Mouse (Mus musculus) hindbrain, embryonic 15.5 days (tissue): ENCODE results near the gene Rnf145. TPM values are rescaled to one million over a fixed set of nuclear protein-coding genes. Genes with fewer than 3 reads are reported as not detected.

Source experiments
- ATAC-seq: fragments of 200-750 bp; cut with Nextera tagmentation; 2 replicates; pipeline ENCODE4 v1.8.0; 2017; ENCODE audit warnings: low read depth, moderate number of reproducible peaks, moderate TSS enrichment; ENCODE audit not compliant: low FRiP score
- H3K27ac ChIP-seq: fragments of 300-500 bp; sonication (generic); replicated peaks from 2 replicates; pipeline ENCODE4 v1.5.1; 2015; ENCODE audit warnings: mild to moderate bottlenecking, inconsistent platforms
- H3K27me3 ChIP-seq: fragments of 300-500 bp; sonication (generic); 2 replicates; pipeline ENCODE4 v1.6.1; 2015; ENCODE audit warnings: control low read depth, inconsistent platforms
- H3K36me3 ChIP-seq: fragments of 300-500 bp; sonication (generic); 2 replicates; pipeline ENCODE4 v1.6.1; 2015; ENCODE audit warnings: control low read depth, inconsistent platforms
- H3K4me1 ChIP-seq: fragments of 300-500 bp; sonication (generic); replicated peaks from 2 replicates; pipeline ENCODE4 v1.6.1; 2015; ENCODE audit warnings: control low read depth, inconsistent platforms
- H3K4me2 ChIP-seq: fragments of 300-500 bp; sonication (generic); 2 replicates; pipeline ENCODE4 v1.6.1; 2015; ENCODE audit warnings: moderate library complexity, mild to moderate bottlenecking, inconsistent platforms
- H3K4me3 ChIP-seq: fragments of 300-500 bp; sonication (generic); 2 replicates; pipeline ENCODE4 v1.5.1; 2015; ENCODE audit warnings: mild to moderate bottlenecking, inconsistent platforms
- H3K9ac ChIP-seq: fragments of 300-500 bp; sonication (generic); 2 replicates; pipeline ENCODE4 v1.6.1; 2015; ENCODE audit warnings: inconsistent platforms
- H3K9me3 ChIP-seq: fragments of 300-500 bp; sonication (generic); 2 replicates; pipeline ENCODE4 v1.6.1; 2016; ENCODE audit warnings: control low read depth, inconsistent platforms
- WGBS: fragments of 180-500 bp; shearing (Covaris S2); methylation state at CpG from one replicate; pipeline ENCODE4 v1.1.7; 2015; 5-methylcytosine and 5-hydroxymethylcytosine counted together
- polyA plus RNA-seq: library from polyadenylated mRNA; unstranded; fragments of >200 nt; fragmentation: Nextera tagmentation; extraction: Ambion mirVana; gene quantifications from 2 replicates; pipeline ENCODE4 v1.2.1, GENCODE M21; 2015

The Rnf145 gene
- polyA plus RNA-seq, 1 experiment from 2014 or later = 119 TPM

GRCm38 (mm10) chr11:44528560-44529199 is 9.9 kb downstream of the Rnf145 start:
- no peak overlapping the region for H3K4me3 ChIP-seq
- no peak overlapping the region for H3K9ac ChIP-seq
- no peak overlapping the region for H3K4me2 ChIP-seq
- no peaks in the 10 kb centered on the region for H3K9me3 ChIP-seq
- 0 out of 2 replicates have a peak, but pooled peaks have one; percentile 40 for ATAC-seq
- H3K27me3 ChIP-seq = no peaks in the 10 kb centered on the region
- H3K4me1 ChIP-seq = peaks cover 12% of the 10 kb centered on the region; the same call in 1 of the 2 replicates
- 94% methylated on average over 14 of the region's 14 CpGs for WGBS
- no peak overlapping the region for H3K27ac ChIP-seq
- H3K36me3 ChIP-seq = peaks cover 33% of the 10 kb centered on the region

GRCm38 (mm10) chr11:44529200-44529599 is 10.4 kb downstream of the Rnf145 start:
- Histone ChIP-seq H3K27me3 (no peaks in the 10 kb centered on the region), H3K4me3 (no peak overlapping the region), H3K4me2 (no peak overlapping the region), H3K9ac (no peak overlapping the region), H3K36me3 (peaks cover 33% of the 10 kb centered on the region), H3K9me3 (no peaks in the 10 kb centered on the region), H3K27ac (no peak overlapping the region), H3K4me1 (peaks cover 8% of the 10 kb centered on the region; the same call in 1 of the 2 replicates)
- WGBS = 95% methylated on average over 12 of the region's 12 CpGs
- no peak for ATAC-seq

- Histone ChIP-seq H3K27ac (no peak overlapping the region), H3K9ac (no peak overlapping the region), H3K9me3 (no peaks in the 10 kb centered on the region), H3K27me3 (no peaks in the 10 kb centered on the region), H3K4me2 (no peak overlapping the region), H3K4me3 (no peak overlapping the region), H3K36me3 (peaks cover 34% of the 10 kb centered on the region), H3K4me1 (0 out of 2 replicates have a peak, but pooled peaks cover 7% of the 10 kb centered on the region)
- no peak for ATAC-seq
- WGBS = 91% methylated on average over 5 of the region's 5 CpGs
Measured at GRCm38 (mm10) chr11:44529716-44530115, 11.0 kb downstream of the Rnf145 start.

- no peaks in the 10 kb centered on the region for H3K27me3 ChIP-seq
- 0 out of 2 replicates have a peak, but pooled peaks cover 7% of the 10 kb centered on the region for H3K4me1 ChIP-seq
- H3K36me3 ChIP-seq = peaks cover 33% of the 10 kb centered on the region
- H3K4me2 ChIP-seq = no peak overlapping the region
- H3K9ac ChIP-seq = no peak overlapping the region
- H3K9me3 ChIP-seq = no peaks in the 10 kb centered on the region
- no peak overlapping the region for H3K4me3 ChIP-seq
- no peak for ATAC-seq
- no peak overlapping the region for H3K27ac ChIP-seq
- WGBS = 55% methylated on average over 8 of the region's 8 CpGs
Measured at GRCm38 (mm10) chr11:44530382-44530781, 11.6 kb downstream of the Rnf145 start.

GRCm38 (mm10) chr11:44530867-44531266 is 12.1 kb downstream of the Rnf145 start:
- Histone ChIP-seq H3K4me2 (no peak overlapping the region), H3K36me3 (peaks cover 29% of the 10 kb centered on the region), H3K27me3 (no peaks in the 10 kb centered on the region), H3K4me3 (no peak overlapping the region), H3K9me3 (no peaks in the 10 kb centered on the region), H3K27ac (no peak overlapping the region), H3K4me1 (0 out of 2 replicates have a peak, but pooled peaks cover 7% of the 10 kb centered on the region), H3K9ac (no peak overlapping the region)
- 92% methylated on average over 11 of the region's 11 CpGs for WGBS
- ATAC-seq = no peak

- 95% methylated on average over 4 of the region's 4 CpGs for WGBS
- H3K4me1 ChIP-seq = 0 out of 2 replicates have a peak, but pooled peaks cover 7% of the 10 kb centered on the region
- no peak overlapping the region for H3K4me2 ChIP-seq
- H3K9me3 ChIP-seq = no peaks in the 10 kb centered on the region
- no peak for ATAC-seq
- peaks cover 23% of the 10 kb centered on the region; the same call in 1 of the 2 replicates for H3K36me3 ChIP-seq
- no peak overlapping the region for H3K4me3 ChIP-seq
- no peak overlapping the region for H3K27ac ChIP-seq
- no peaks in the 10 kb centered on the region for H3K27me3 ChIP-seq
- no peak overlapping the region for H3K9ac ChIP-seq
Measured at GRCm38 (mm10) chr11:44531617-44532016, 12.9 kb downstream of the Rnf145 start.

- no peaks in the 10 kb centered on the region for H3K27me3 ChIP-seq
- no peaks in the 10 kb centered on the region for H3K9me3 ChIP-seq
- H3K4me3 ChIP-seq = no peak overlapping the region
- no peak overlapping the region for H3K4me2 ChIP-seq
- no peak overlapping the region for H3K27ac ChIP-seq
- H3K9ac ChIP-seq = no peak overlapping the region
- H3K4me1 ChIP-seq = 0 out of 2 replicates have a peak, but pooled peaks cover 7% of the 10 kb centered on the region
- peaks cover 19% of the 10 kb centered on the region; the same call in 1 of the 2 replicates for H3K36me3 ChIP-seq
- 94% methylated on average over 17 of the region's 17 CpGs for WGBS
- no peak for ATAC-seq
Measured at GRCm38 (mm10) chr11:44532846-44533781, 14.3 kb downstream of the Rnf145 start.

GRCm38 (mm10) chr11:44534999-44535750 is 16.4 kb downstream of the Rnf145 start:
- no peaks in the 10 kb centered on the region for H3K9me3 ChIP-seq
- H3K4me3 ChIP-seq = no peak overlapping the region
- WGBS = 87% methylated on average over 12 of the region's 12 CpGs
- H3K4me1 ChIP-seq = peaks cover 10% of the 10 kb centered on the region; the same call in 1 of the 2 replicates
- no peak overlapping the region for H3K27ac ChIP-seq
- H3K36me3 ChIP-seq = peaks cover 19% of the 10 kb centered on the region; the same call in 1 of the 2 replicates
- no peak overlapping the region for H3K9ac ChIP-seq
- no peaks in the 10 kb centered on the region for H3K27me3 ChIP-seq
- no peak for ATAC-seq
- H3K4me2 ChIP-seq = no peak overlapping the region

GRCm38 (mm10) chr11:44537403-44537802 is 18.6 kb downstream of the Rnf145 start:
- no peak for ATAC-seq
- WGBS = 91% methylated on average over 7 of the region's 7 CpGs
- Histone ChIP-seq H3K4me2 (no peak overlapping the region), H3K27me3 (no peaks in the 10 kb centered on the region), H3K9me3 (no peaks in the 10 kb centered on the region), H3K36me3 (peaks cover 12% of the 10 kb centered on the region; the same call in 1 of the 2 replicates), H3K4me1 (peaks cover 6% of the 10 kb centered on the region; the same call in 1 of the 2 replicates), H3K27ac (no peak overlapping the region), H3K9ac (no peak overlapping the region), H3K4me3 (no peak overlapping the region)

GRCm38 (mm10) chr11:44538101-44538500 is 19.3 kb downstream of the Rnf145 start:
- Histone ChIP-seq H3K9ac (no peak overlapping the region), H3K4me1 (peaks cover 6% of the 10 kb centered on the region; the same call in 1 of the 2 replicates), H3K27me3 (no peaks in the 10 kb centered on the region), H3K27ac (no peak overlapping the region), H3K9me3 (no peaks in the 10 kb centered on the region), H3K4me3 (no peak overlapping the region), H3K36me3 (peaks cover 5% of the 10 kb centered on the region; the same call in 1 of the 2 replicates), H3K4me2 (no peak overlapping the region)
- no peak for ATAC-seq
- 83% methylated on average over 3 of the region's 3 CpGs for WGBS

- 87% methylated on average over 10 of the region's 10 CpGs for WGBS
- peaks cover 7% of the 10 kb centered on the region; the same call in 1 of the 2 replicates for H3K36me3 ChIP-seq
Measured at GRCm38 (mm10) chr11:44538501-44539290, 19.9 kb downstream of the Rnf145 start.

More at GRCm38 (mm10) chr11:44538501-44539290, 19.9 kb downstream of the Rnf145 start:
- no peak overlapping the region for H3K9ac ChIP-seq
- H3K9me3 ChIP-seq = no peaks in the 10 kb centered on the region
- peaks cover 6% of the 10 kb centered on the region; the same call in 1 of the 2 replicates for H3K4me1 ChIP-seq
- H3K27ac ChIP-seq = no peak overlapping the region
- no peaks in the 10 kb centered on the region for H3K27me3 ChIP-seq
- H3K4me3 ChIP-seq = no peak overlapping the region
- H3K4me2 ChIP-seq = no peak overlapping the region
- ATAC-seq = no peak
